Mouse (Mus musculus) gastrocnemius, adult 2 months (tissue): ENCODE measurements around the gene Krt8. TPM values are rescaled to one million over a fixed set of nuclear protein-coding genes. Genes with fewer than 3 reads are reported as not detected.

Source experiments
- DNase-seq: peaks from one replicate; pipeline ENCODE4 v3.0.0; 2022
- H3K27ac ChIP-seq: fragments of 200-600 bp; 2 replicates; pipeline ENCODE4 v1.8.1; 2022; ENCODE audit warnings: mild to moderate bottlenecking
- H3K4me3 ChIP-seq: fragments of 200-600 bp; 2 replicates; pipeline ENCODE4 v1.8.1; 2022; ENCODE audit warnings: mild to moderate bottlenecking, moderate library complexity
- CTCF ChIP-seq: fragments of 200-600 bp; IDR thresholded peaks from 2 replicates; pipeline ENCODE4 v1.8.1; 2022; ENCODE audit warnings: antibody characterized with exemption, mild to moderate bottlenecking, moderate library complexity
- intact Hi-C: fragments of 180-260 bp; cut with DNase I; formaldehyde crosslinking; loops from one replicate; pipeline ENCODE4 v1.15.1; 2025
- total RNA-seq, 2 experiments: library from RNA; stranded (reverse); gene quantifications; 2 replicates each; pipeline ENCODE4 v1.2.3; 2021

Krt8 gene
- total RNA-seq, 2 experiments from 2014 or later = not detected

GRCm38 (mm10) chr15:102023888-102024287 is 19.6 kb upstream of the Krt8 start:
- no peak overlapping the region for H3K27ac ChIP-seq
- TF ChIP-seq CTCF = no peak

DNA sequence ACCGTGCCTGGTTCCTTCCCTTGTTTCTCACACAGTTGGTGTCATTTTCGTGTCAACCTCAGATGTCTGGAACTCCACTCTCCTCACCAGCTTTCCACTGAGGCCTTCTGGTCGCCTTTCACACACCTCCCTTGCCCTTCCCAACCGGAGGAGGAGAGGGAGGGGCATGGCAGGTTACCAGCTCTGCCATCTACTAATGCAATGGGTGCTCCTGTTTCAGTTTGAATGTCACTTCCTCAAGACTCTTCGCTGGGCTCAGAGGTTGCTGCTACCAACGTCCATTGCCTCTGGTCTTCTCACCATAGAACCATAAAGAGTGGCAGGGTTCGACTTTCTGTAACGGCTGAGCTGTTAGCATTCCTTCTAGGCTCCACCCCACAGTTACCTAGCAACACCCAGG is 18.2 kb upstream of the Krt8 start:
- DNase-seq = no peak
- TF ChIP-seq CTCF = no peak
- intact Hi-C loops = no loop called here
- H3K27ac ChIP-seq = no peak overlapping the region
- no peak overlapping the region for H3K4me3 ChIP-seq

More at GRCm38 (mm10) chr15:102023888-102024287, 19.6 kb upstream of the Krt8 start:
- intact Hi-C loops = no loop called here
- no peak for DNase-seq
- H3K4me3 ChIP-seq = no peak overlapping the region

GRCm38 (mm10) chr15:102017918-102018463 is 13.7 kb upstream of the Krt8 start:
- no peak overlapping the region for H3K4me3 ChIP-seq
- intact Hi-C loops = no loop called here
- peak; percentile 45 for DNase-seq
- peak; percentile 39 for TF ChIP-seq CTCF
- no peak overlapping the region for H3K27ac ChIP-seq

GRCm38 (mm10) chr15:102016787-102017186 is 12.5 kb upstream of the Krt8 start:
- intact Hi-C loops = no loop called here
- DNase-seq = peak; percentile 47
- H3K4me3 ChIP-seq = no peak overlapping the region
- TF ChIP-seq CTCF = no peak
- H3K27ac ChIP-seq = peak overlapping the region; percentile 61; the same call in 1 of the 2 replicates

- H3K4me3 ChIP-seq = no peak overlapping the region
- H3K27ac ChIP-seq = peak overlapping the region; percentile 61; the same call in 1 of the 2 replicates
- intact Hi-C loops = no loop called here
- DNase-seq = no peak
- no peak for TF ChIP-seq CTCF
Observed at GRCm38 (mm10) chr15:102016096-102016495, 11.8 kb upstream of the Krt8 start.

DNA sequence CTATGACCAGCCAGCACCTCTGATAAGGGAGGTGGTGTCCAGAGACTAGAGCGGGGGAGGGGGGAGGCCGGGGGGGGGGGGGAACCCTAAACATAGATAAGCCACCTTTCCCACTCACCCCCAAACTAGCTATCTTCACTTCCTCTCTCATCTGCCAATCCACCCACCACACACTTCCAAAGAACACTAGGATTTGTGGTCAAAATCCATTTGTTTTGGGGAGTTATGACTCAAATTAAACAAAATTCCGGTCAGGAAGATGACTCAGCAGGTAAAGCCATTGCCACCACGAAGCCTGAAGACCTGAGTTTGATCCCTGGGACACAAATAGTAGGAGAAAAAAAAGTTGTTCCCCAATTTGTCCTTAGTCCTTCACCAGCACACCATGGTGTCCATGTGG is 10.6 kb upstream of the Krt8 start:
- Histone ChIP-seq H3K27ac (no peak overlapping the region), H3K4me3 (no peak overlapping the region)
- DNase-seq = no peak
- intact Hi-C loops = no loop called here
- no peak for TF ChIP-seq CTCF

DNA sequence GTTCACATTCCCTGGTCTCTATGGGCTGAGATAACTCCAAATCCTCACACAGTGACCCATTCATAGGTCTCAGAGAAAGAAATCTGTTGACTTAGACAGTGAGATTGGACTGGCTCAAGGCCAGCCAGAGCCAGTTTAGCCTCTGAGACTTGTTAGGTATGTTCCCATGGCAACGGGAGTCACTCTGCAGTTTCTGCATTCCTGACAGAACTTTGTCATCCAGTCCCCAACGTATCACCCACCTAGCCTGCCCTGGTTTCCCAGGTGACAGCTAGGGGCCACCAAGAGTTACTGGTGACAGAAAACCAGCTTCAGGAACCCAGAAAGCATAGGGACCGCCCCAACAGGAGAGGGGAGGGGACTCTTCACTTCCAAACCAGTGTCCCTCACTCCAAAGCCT is 9.4 kb upstream of the Krt8 start:
- intact Hi-C loops = no loop called here
- DNase-seq = no peak
- no peak for TF ChIP-seq CTCF

DNA sequence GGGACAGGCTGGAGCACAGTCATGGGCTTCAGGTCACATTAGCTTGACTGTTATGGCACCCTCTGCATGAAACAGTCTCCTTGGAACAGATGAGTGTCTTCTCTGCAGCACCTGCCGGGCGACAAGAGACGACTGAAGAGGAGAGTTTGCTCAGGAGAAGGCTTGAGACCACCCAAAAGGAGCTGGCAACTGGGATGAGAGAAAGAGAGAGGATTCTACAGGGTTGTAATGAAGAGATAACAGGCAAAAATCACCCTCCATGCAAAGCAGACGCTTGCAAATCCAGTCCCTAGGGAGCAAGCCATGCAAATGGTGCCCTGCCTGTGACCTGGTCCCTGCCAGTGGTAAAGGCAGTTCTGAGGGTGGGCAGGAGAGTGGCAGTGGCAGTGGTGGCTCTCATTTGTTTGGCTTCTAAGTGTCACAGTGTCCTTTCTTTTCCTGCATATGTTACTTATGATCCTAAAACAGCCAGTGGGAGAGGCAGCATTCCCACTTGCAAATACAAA is 8.0 kb upstream of the Krt8 start:
- Histone ChIP-seq H3K4me3 (no peak overlapping the region), H3K27ac (no peak overlapping the region)
- intact Hi-C loops = no loop called here
- no peak for TF ChIP-seq CTCF
- no peak for DNase-seq

More for the DNA sequence above, 9.4 kb upstream of the Krt8 start:
- no peak overlapping the region for H3K27ac ChIP-seq
- no peak overlapping the region for H3K4me3 ChIP-seq

GRCm38 (mm10) chr15:102010569-102011245 is 6.4 kb upstream of the Krt8 start:
- peak overlapping the region; percentile 49 for H3K27ac ChIP-seq
- intact Hi-C loops = no loop called here
- peak; percentile 31 for DNase-seq
- TF ChIP-seq CTCF = no peak
- H3K4me3 ChIP-seq = no peak overlapping the region

DNA sequence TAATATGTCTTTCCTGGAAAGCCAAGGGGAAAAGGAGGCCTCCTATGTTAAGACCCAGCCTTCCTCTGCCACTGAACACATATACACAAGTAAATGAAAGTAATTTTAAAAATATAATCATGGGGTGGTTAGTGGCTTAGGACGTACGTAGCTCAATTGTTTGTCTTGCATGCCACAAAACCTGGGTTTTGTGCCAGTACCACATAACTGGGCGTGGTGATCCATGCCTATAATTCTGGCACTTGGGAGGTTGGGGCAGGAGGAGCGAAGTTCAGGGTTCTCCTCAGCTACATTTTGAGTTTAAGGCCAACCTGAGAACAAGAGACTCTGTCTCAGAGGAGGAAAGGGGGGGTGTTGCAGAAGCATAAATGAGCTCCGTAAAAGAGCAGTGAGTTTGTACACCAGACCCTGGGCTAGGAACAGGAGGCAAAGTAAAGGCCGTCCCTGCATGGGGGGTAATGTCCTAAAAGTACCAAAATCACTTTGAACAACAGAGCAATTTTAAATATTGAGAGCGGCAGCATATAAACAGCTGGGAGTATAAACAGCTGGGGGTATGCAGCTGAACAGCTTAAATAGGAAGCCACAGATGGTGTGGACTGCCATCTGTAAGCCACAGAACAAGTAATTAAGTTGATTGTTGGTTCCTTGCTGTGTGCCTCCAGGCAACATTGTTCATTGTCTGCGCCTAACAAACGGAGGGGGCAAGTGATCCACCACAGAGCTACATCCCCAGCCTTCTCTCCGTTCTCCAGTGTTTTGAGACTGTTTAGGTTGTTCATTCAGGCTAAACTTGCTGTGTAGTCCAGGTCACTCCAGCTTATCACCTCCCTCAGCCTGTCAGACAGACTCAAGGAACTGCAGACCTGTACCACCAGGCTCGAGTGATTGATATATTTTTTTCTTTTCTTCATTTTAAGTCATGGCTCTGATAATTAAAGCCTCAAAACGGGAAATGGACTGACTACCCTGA is 3.1 kb upstream of the Krt8 start:
- no peak for TF ChIP-seq CTCF
- no peak overlapping the region for H3K4me3 ChIP-seq
- no peak for DNase-seq
- H3K27ac ChIP-seq = no peak overlapping the region
- intact Hi-C loops = no loop called here

DNA sequence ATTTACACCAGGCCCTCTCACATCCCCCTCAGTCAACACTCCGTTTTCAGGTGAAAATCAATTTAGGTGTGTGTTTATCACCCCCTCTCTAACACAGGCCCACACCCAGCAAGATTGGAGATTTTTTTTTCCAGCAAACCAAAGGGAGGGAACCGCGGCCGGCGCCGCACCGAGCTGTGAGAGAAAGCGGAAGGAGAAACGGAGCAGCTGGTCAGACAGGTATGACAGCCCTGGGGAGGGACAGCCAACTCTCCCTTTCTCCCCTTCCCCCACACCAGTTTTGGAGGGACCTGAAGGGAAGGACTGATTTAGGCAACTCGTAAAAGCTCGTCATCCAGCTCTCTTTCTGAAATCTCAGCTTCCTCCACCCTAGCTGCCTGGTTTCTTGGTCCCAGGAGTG is 2.0 kb upstream of the Krt8 start:
- no peak for TF ChIP-seq CTCF
- no peak overlapping the region for H3K27ac ChIP-seq
- intact Hi-C loops = no loop called here
- H3K4me3 ChIP-seq = no peak overlapping the region
- no peak for DNase-seq

- peak; percentile 22 for DNase-seq
- no peak overlapping the region for H3K27ac ChIP-seq
- TF ChIP-seq CTCF = no peak
- no peak overlapping the region for H3K4me3 ChIP-seq
- intact Hi-C loops = no loop called here
Observed at GRCm38 (mm10) chr15:102005290-102005689, 1.0 kb upstream of the Krt8 start.

- Histone ChIP-seq H3K4me3 (peak overlapping the region; percentile 68; the same call in 1 of the 2 replicates), H3K27ac (no peak overlapping the region)
- no peak for DNase-seq
- intact Hi-C loops = no loop called here
- no peak for TF ChIP-seq CTCF
Observed at GRCm38 (mm10) chr15:102003516-102003915, 766 bp downstream of the Krt8 start.
